Mouse (Mus musculus): ENCODE measurements around the gene Prdm2. TPM values are rescaled to one million over a fixed set of nuclear protein-coding genes. Genes with fewer than 3 reads are reported as not detected.
A peak's percentile ranks its signal among the peaks of the same experiment; 100 is the strongest.

Prdm2 gene
- polyA plus RNA-seq, 1 experiment from 2014 or later, result 19.0 TPM

- ATAC-seq (ENCODE audit: low FRiP score, low read depth), result no peak
- Histone ChIP-seq H3K36me3 (no peaks in the 10 kb centered on the region), H3K4me2 (replicated peaks) (no peak overlapping the region), H3K4me1 (peaks cover 17% of the 10 kb centered on the region), H3K27ac (no peak overlapping the region), H3K4me3 (no peak overlapping the region), H3K9me3 (no peaks in the 10 kb centered on the region), H3K9ac (no peak overlapping the region), H3K27me3 (replicated peaks) (no peaks in the 10 kb centered on the region)
- WGBS, result 96% methylated on average over 3 of the region's 3 CpGs
Observed at GRCm38 (mm10) chr4:143090551-143090950, 122.2 kb downstream of the Prdm2 start.

DNA sequence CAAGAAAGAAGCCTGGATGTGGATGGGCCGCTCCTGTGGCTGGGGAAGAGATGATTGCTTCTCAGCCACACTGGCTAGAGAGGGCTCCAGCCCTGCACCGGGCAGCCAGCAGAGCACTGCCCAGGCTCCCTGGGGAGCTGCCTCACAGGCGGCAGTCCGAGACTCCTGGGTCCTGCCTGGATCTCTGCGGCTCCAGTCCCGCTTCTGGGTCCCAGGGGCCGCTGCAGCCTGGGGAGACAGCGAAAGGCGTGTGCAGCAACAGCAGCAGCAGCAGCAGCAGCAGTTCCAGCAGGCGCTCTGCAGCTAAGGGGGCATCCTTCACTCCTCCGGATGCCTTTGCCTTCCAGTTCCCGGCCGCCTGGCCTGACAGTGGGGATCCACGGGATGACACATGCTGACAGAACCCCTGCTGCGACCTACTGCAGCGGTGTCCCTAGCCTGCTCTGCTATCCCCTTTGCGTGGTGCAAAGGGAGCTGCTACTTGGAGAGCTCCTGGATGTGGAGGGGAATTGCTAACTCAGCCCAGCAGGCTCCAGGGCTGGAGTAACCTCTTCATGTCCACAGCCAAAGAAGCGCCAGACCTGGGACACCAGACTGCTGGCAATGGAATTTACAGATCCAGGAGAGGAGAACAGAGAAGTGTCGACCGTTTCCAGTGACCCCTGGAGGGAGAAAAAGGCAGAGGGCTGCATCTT is 138.6 kb downstream of the Prdm2 start:
- WGBS, result 5% methylated on average over 20 of the region's 20 CpGs
- peak; percentile 23; the same call in 1 of the 2 replicates for ATAC-seq (ENCODE audit: low FRiP score, low read depth)
- no peak overlapping the region for H3K27ac ChIP-seq

DNA sequence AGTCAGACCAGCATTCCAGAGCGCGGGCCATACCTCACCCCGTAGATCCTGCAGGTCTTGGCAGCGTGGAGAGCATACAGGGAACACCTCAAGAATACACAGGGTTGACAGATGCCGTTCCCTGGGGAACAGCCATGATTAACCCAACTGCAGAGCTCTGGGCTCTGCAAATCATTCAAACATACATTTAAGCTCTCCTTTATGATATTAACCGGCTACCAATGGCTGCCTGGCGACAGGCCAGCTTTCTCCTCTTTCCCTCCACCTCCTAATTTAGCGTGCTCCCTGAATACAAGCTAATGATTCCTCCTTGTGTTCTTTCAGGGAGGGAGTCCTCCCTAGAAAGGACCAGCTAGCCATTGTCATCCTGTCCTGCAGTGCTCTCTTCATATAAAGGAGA is 141.0 kb downstream of the Prdm2 start:
- 61% methylated on average over 8 of the region's 8 CpGs for WGBS
- H3K36me3 ChIP-seq, result no peaks in the 10 kb centered on the region
- no peak overlapping the region for H3K4me3 ChIP-seq
- peaks cover 9% of the 10 kb centered on the region for H3K4me1 ChIP-seq
- H3K27ac ChIP-seq, result no peak overlapping the region
- H3K27me3 ChIP-seq (replicated peaks), result no peaks in the 10 kb centered on the region
- no peak overlapping the region for H3K4me2 ChIP-seq (replicated peaks)
- no peak overlapping the region for H3K9ac ChIP-seq
- no peaks in the 10 kb centered on the region for H3K9me3 ChIP-seq
- ATAC-seq (ENCODE audit: low FRiP score, low read depth), result no peak

More for the DNA sequence above, 138.6 kb downstream of the Prdm2 start:
- H3K4me3 ChIP-seq, result peak overlapping the region; percentile 21
- peak overlapping the region; percentile 61 for H3K4me2 ChIP-seq (replicated peaks)
- no peaks in the 10 kb centered on the region for H3K36me3 ChIP-seq
- peaks cover 9% of the 10 kb centered on the region for H3K4me1 ChIP-seq
- no peaks in the 10 kb centered on the region for H3K9me3 ChIP-seq
- H3K27me3 ChIP-seq (replicated peaks), result no peaks in the 10 kb centered on the region
- H3K9ac ChIP-seq, result peak overlapping the region; percentile 50

- WGBS, result 90% methylated on average over 9 of the region's 9 CpGs
- H3K27me3 ChIP-seq (replicated peaks), result no peaks in the 10 kb centered on the region
- no peaks in the 10 kb centered on the region for H3K9me3 ChIP-seq
- H3K4me3 ChIP-seq, result no peak overlapping the region
- no peaks in the 10 kb centered on the region for H3K4me1 ChIP-seq
- ATAC-seq (ENCODE audit: low FRiP score, low read depth), result no peak
- H3K4me2 ChIP-seq (replicated peaks), result no peak overlapping the region
- no peak overlapping the region for H3K27ac ChIP-seq
- H3K36me3 ChIP-seq, result no peaks in the 10 kb centered on the region
- H3K9ac ChIP-seq, result no peak overlapping the region
Observed at GRCm38 (mm10) chr4:143067006-143067405, 145.8 kb downstream of the Prdm2 start.

GRCm38 (mm10) chr4:143058765-143059344 is 153.9 kb downstream of the Prdm2 start:
- Histone ChIP-seq H3K36me3 (no peaks in the 10 kb centered on the region), H3K9ac (no peak overlapping the region), H3K4me3 (no peak overlapping the region), H3K4me1 (0 out of 2 replicates have a peak, but pooled peaks cover 5% of the 10 kb centered on the region), H3K4me2 (replicated peaks) (no peak overlapping the region), H3K27me3 (replicated peaks) (no peaks in the 10 kb centered on the region), H3K27ac (no peak overlapping the region), H3K9me3 (no peaks in the 10 kb centered on the region)
- no peak for ATAC-seq (ENCODE audit: low FRiP score, low read depth)
- 91% methylated on average over 12 of the region's 12 CpGs for WGBS

Small RNA genes within 50 kb of the gene (microRNA-seq; reads per million reads assigned to microRNA genes)
- gene Mir7021, result 5.7 reads per million, percentile 17 among the genes with 10 or more reads in this experiment

Other genes with a start within 250 kb of the Prdm2 start
- 116 and 121 TPM in 2 replicates for gene Pdpn, start 86.6 kb upstream of the Prdm2 start, polyA plus RNA-seq (2016; fragmentation: Nextera tagmentation; extraction: Ambion mirVana)
- 0.79 and 0.86 TPM in 2 replicates for gene Lrrc38, start 136.8 kb upstream of the Prdm2 start, polyA plus RNA-seq (2016; fragmentation: Nextera tagmentation; extraction: Ambion mirVana)
- not detected in 2 replicates for gene Pramel1, start 181.4 kb upstream of the Prdm2 start, polyA plus RNA-seq (2016; fragmentation: Nextera tagmentation; extraction: Ambion mirVana)
- 21.3 and 23.0 TPM in 2 replicates for gene Pramef8, start 199.4 kb upstream of the Prdm2 start, polyA plus RNA-seq (2016; fragmentation: Nextera tagmentation; extraction: Ambion mirVana)
- gene Oog4, start 237.3 kb upstream of the Prdm2 start, polyA plus RNA-seq (2016; fragmentation: Nextera tagmentation; extraction: Ambion mirVana), result not detected in 2 replicates

All from neural tube, embryonic 12.5 days (tissue).